Mouse (Mus musculus): ENCODE measurements around the gene 2610001J05Rik. TPM values are rescaled to one million over a fixed set of nuclear protein-coding genes. Genes with fewer than 3 reads are reported as not detected.
"Not testable (repeated sequence)": the region's sequence is repeated elsewhere in the genome, so short reads cannot be mapped to it uniquely, and the experiment has no call there.

2610001J05Rik gene
- polyA plus RNA-seq, 1 experiment: 50.4 TPM

- H3K4me2 ChIP-seq (ENCODE audit: low read depth): peak overlapping the region; percentile 97
- peak overlapping the region; percentile 8 for H3ac ChIP-seq (ENCODE audit: control insufficient read depth, insufficient read length)
- H3K79me2 ChIP-seq (ENCODE audit: control insufficient read depth, insufficient read depth): no peaks in the 10 kb centered on the region
- TF ChIP-seq MYOD1 (IDR thresholded peaks at IDR 0.05; ENCODE audit: control insufficient read depth in 1 of 3, insufficient read length in 2 of 3, low read depth in 2 of 3) (no peak), POLR2AphosphoS2 (IDR thresholded peaks at IDR 0.05; ENCODE audit: insufficient read length, low read depth) (no peak), TCF3 (IDR thresholded peaks at IDR 0.05; ENCODE audit: insufficient read length, low read depth) (no peak), CEBPB (IDR thresholded peaks at IDR 0.05; ENCODE audit: insufficient read depth, poor library complexity, severe bottlenecking) (no peak), MYOG (IDR thresholded peaks at IDR 0.05; ENCODE audit: control insufficient read depth in 1 of 3, insufficient read depth in 1 of 3, insufficient read length in 2 of 3, low read depth in 2 of 3) (no peak)
- H3K4me3 ChIP-seq: peak overlapping the region; percentile 54
- H3K36me3 ChIP-seq (ENCODE audit: control insufficient read depth, insufficient read depth): peaks cover 15% of the 10 kb centered on the region
- no peaks in the 10 kb centered on the region for H3K27me3 ChIP-seq (ENCODE audit: control insufficient read depth, insufficient read depth, insufficient read length)
Measured at GRCm38 (mm10) chr6:13870289-13870741, 1.0 kb downstream of the 2610001J05Rik start.

GRCm38 (mm10) chr6:13860596-13860995, 10.7 kb downstream of the 2610001J05Rik start:
- Histone ChIP-seq H3K4me3 (no peak overlapping the region), H3K4me2 (ENCODE audit: low read depth) (peak overlapping the region; percentile 30), H3K79me2 (ENCODE audit: control insufficient read depth, insufficient read depth) (no peaks in the 10 kb centered on the region), H3K27me3 (ENCODE audit: control insufficient read depth, insufficient read depth, insufficient read length) (no peaks in the 10 kb centered on the region), H3K36me3 (ENCODE audit: control insufficient read depth, insufficient read depth) (no peaks in the 10 kb centered on the region), H3ac (ENCODE audit: control insufficient read depth, insufficient read length) (no peak overlapping the region)
- TF ChIP-seq MYOD1 (IDR thresholded peaks at IDR 0.05; ENCODE audit: control insufficient read depth in 1 of 3, insufficient read length in 2 of 3, low read depth in 2 of 3): no peak
- TF ChIP-seq REST (IDR thresholded peaks at IDR 0.05; ENCODE audit: insufficient read depth, insufficient read length): no peak
- TF ChIP-seq POLR2AphosphoS2 (IDR thresholded peaks at IDR 0.05; ENCODE audit: insufficient read length, low read depth): no peak
- TF ChIP-seq CEBPB (IDR thresholded peaks at IDR 0.05; ENCODE audit: insufficient read depth, poor library complexity, severe bottlenecking): no peak
- no peak for TF ChIP-seq POLR2A (IDR thresholded peaks at IDR 0.05; ENCODE audit: insufficient read length, low read depth)
- TF ChIP-seq MYOG (IDR thresholded peaks at IDR 0.05; ENCODE audit: control insufficient read depth in 1 of 3, insufficient read depth in 1 of 3, insufficient read length in 2 of 3, low read depth in 2 of 3): no peak

GRCm38 (mm10) chr6:13859877-13860585, 11.3 kb downstream of the 2610001J05Rik start:
- H3ac ChIP-seq (ENCODE audit: control insufficient read depth, insufficient read length): no peak overlapping the region
- TF ChIP-seq CEBPB (IDR thresholded peaks at IDR 0.05; ENCODE audit: insufficient read depth, poor library complexity, severe bottlenecking) (no peak), USF1 (IDR thresholded peaks at IDR 0.05; ENCODE audit: low read depth) (no peak), POLR2AphosphoS2 (IDR thresholded peaks at IDR 0.05; ENCODE audit: insufficient read length, low read depth) (no peak), MYOG (IDR thresholded peaks at IDR 0.05; ENCODE audit: control insufficient read depth in 1 of 3, insufficient read depth in 1 of 3, insufficient read length in 2 of 3, low read depth in 2 of 3) (peak in 2 of 3 experiments; percentile 74 to 84), E2F4 (IDR thresholded peaks at IDR 0.05; ENCODE audit: insufficient read depth) (no peak), TCF3 (IDR thresholded peaks at IDR 0.05; ENCODE audit: insufficient read length, low read depth) (no peak), REST (IDR thresholded peaks at IDR 0.05; ENCODE audit: insufficient read depth, insufficient read length) (no peak), MYOD1 (IDR thresholded peaks at IDR 0.05; ENCODE audit: control insufficient read depth in 1 of 3, insufficient read length in 2 of 3, low read depth in 2 of 3) (peak in 2 of 3 experiments; percentile 68 to 81), TCF12 (IDR thresholded peaks at IDR 0.05; ENCODE audit: insufficient read depth, poor library complexity, severe bottlenecking) (peak; percentile 2), MAX (IDR thresholded peaks at IDR 0.05; ENCODE audit: low read depth) (no peak), POLR2A (IDR thresholded peaks at IDR 0.05; ENCODE audit: insufficient read length, low read depth) (no peak)
- H3K27me3 ChIP-seq (ENCODE audit: control insufficient read depth, insufficient read depth, insufficient read length): no peaks in the 10 kb centered on the region
- no peaks in the 10 kb centered on the region for H3K36me3 ChIP-seq (ENCODE audit: control insufficient read depth, insufficient read depth)
- no peaks in the 10 kb centered on the region for H3K79me2 ChIP-seq (ENCODE audit: control insufficient read depth, insufficient read depth)
- peak overlapping the region; percentile 30 for H3K4me2 ChIP-seq (ENCODE audit: low read depth)
- H3K4me3 ChIP-seq: no peak overlapping the region

- Histone ChIP-seq H3K36me3 (ENCODE audit: control insufficient read depth, insufficient read depth) (no peaks in the 10 kb centered on the region), H3K4me3 (no peak overlapping the region), H3ac (ENCODE audit: control insufficient read depth, insufficient read length) (no peak overlapping the region), H3K4me2 (ENCODE audit: low read depth) (no peak overlapping the region), H3K27me3 (ENCODE audit: control insufficient read depth, insufficient read depth, insufficient read length) (no peaks in the 10 kb centered on the region), H3K79me2 (ENCODE audit: control insufficient read depth, insufficient read depth) (no peaks in the 10 kb centered on the region)
- no peak for TF ChIP-seq USF1 (IDR thresholded peaks at IDR 0.05; ENCODE audit: low read depth)
- no peak for TF ChIP-seq POLR2A (IDR thresholded peaks at IDR 0.05; ENCODE audit: insufficient read length, low read depth)
- TF ChIP-seq TCF3 (IDR thresholded peaks at IDR 0.05; ENCODE audit: insufficient read length, low read depth): no peak
- no peak for TF ChIP-seq SRF (IDR thresholded peaks at IDR 0.05; ENCODE audit: control insufficient read depth, insufficient read length, low read depth)
- TF ChIP-seq MYOD1 (IDR thresholded peaks at IDR 0.05; ENCODE audit: control insufficient read depth in 1 of 3, insufficient read length in 2 of 3, low read depth in 2 of 3): no peak
- TF ChIP-seq POLR2AphosphoS2 (IDR thresholded peaks at IDR 0.05; ENCODE audit: insufficient read length, low read depth): no peak
- TF ChIP-seq TCF12 (IDR thresholded peaks at IDR 0.05; ENCODE audit: insufficient read depth, poor library complexity, severe bottlenecking): no peak
Measured at GRCm38 (mm10) chr6:13854230-13854629, 17.1 kb downstream of the 2610001J05Rik start.

GRCm38 (mm10) chr6:13853244-13853643, 18.1 kb downstream of the 2610001J05Rik start:
- Histone ChIP-seq H3K79me2 (ENCODE audit: control insufficient read depth, insufficient read depth) (no peaks in the 10 kb centered on the region), H3K27me3 (ENCODE audit: control insufficient read depth, insufficient read depth, insufficient read length) (no peaks in the 10 kb centered on the region), H3K36me3 (ENCODE audit: control insufficient read depth, insufficient read depth) (no peaks in the 10 kb centered on the region), H3K4me2 (ENCODE audit: low read depth) (no peak overlapping the region), H3K4me3 (no peak overlapping the region), H3ac (ENCODE audit: control insufficient read depth, insufficient read length) (no peak overlapping the region)
- no peak for TF ChIP-seq CEBPB (IDR thresholded peaks at IDR 0.05; ENCODE audit: insufficient read depth, poor library complexity, severe bottlenecking)
- no peak for TF ChIP-seq MAX (IDR thresholded peaks at IDR 0.05; ENCODE audit: low read depth)
- TF ChIP-seq POLR2AphosphoS2 (IDR thresholded peaks at IDR 0.05; ENCODE audit: insufficient read length, low read depth): no peak
- TF ChIP-seq MYOG (IDR thresholded peaks at IDR 0.05; ENCODE audit: control insufficient read depth in 1 of 3, insufficient read depth in 1 of 3, insufficient read length in 2 of 3, low read depth in 2 of 3): no peak
- TF ChIP-seq MYOD1 (IDR thresholded peaks at IDR 0.05; ENCODE audit: control insufficient read depth in 1 of 3, insufficient read length in 2 of 3, low read depth in 2 of 3): no peak
- no peak for TF ChIP-seq POLR2A (IDR thresholded peaks at IDR 0.05; ENCODE audit: insufficient read length, low read depth)
- TF ChIP-seq TCF12 (IDR thresholded peaks at IDR 0.05; ENCODE audit: insufficient read depth, poor library complexity, severe bottlenecking): no peak
- no peak for TF ChIP-seq REST (IDR thresholded peaks at IDR 0.05; ENCODE audit: insufficient read depth, insufficient read length)
- no peak for TF ChIP-seq TCF3 (IDR thresholded peaks at IDR 0.05; ENCODE audit: insufficient read length, low read depth)
- no peak for TF ChIP-seq E2F4 (IDR thresholded peaks at IDR 0.05; ENCODE audit: insufficient read depth)
- no peak for TF ChIP-seq SRF (IDR thresholded peaks at IDR 0.05; ENCODE audit: control insufficient read depth, insufficient read length, low read depth)

- not testable (repeated sequence) for H3K79me2 ChIP-seq (ENCODE audit: control insufficient read depth, insufficient read depth); H3K27me3 ChIP-seq (ENCODE audit: control insufficient read depth, insufficient read depth, insufficient read length); H3K4me2 ChIP-seq (ENCODE audit: low read depth); H3K4me3 ChIP-seq; H3ac ChIP-seq (ENCODE audit: control insufficient read depth, insufficient read length); H3K36me3 ChIP-seq (ENCODE audit: control insufficient read depth, insufficient read depth)
Measured at GRCm38 (mm10) chr6:13846031-13846430, 25.3 kb downstream of the 2610001J05Rik start.

Measured in myocyte (in vitro differentiated cells).